Mouse (Mus musculus): Measurements from ENCODE around the gene Tm9sf4. TPM values are rescaled to one million over a fixed set of nuclear protein-coding genes. Genes with fewer than 3 reads are reported as not detected.

Gene Tm9sf4
- polyA plus RNA-seq, 1 experiment from 2014 or later: 88.1 TPM

- Histone ChIP-seq H3K9ac (replicated peaks; ENCODE audit: low read depth, low read length) (no peak overlapping the region), H3K27me3 (ENCODE audit: control insufficient read depth, insufficient read depth, low read length) (no peaks in the 10 kb centered on the region), H3K4me3 (ENCODE audit: low read depth, low read length) (no peak overlapping the region), H3K36me3 (ENCODE audit: control insufficient read depth, insufficient read depth, low read length) (no peaks in the 10 kb centered on the region), H3K9me3 (ENCODE audit: control insufficient read depth, low read length) (no peaks in the 10 kb centered on the region), H3K4me1 (ENCODE audit: control insufficient read depth, insufficient read depth, low read length) (no peaks in the 10 kb centered on the region), H3K27ac (ENCODE audit: low read depth, low read length) (no peak overlapping the region), H3K4me2 (ENCODE audit: low read depth, low read length) (no peak overlapping the region)
- ATAC-seq (ENCODE audit: low read depth): no peak
- WGBS: 87% methylated on average over 7 of the region's 7 CpGs
These were observed 10.1 kb upstream of the Tm9sf4 start for GRCm38 (mm10) chr2:153151026-153151425.

- no peaks in the 10 kb centered on the region for H3K36me3 ChIP-seq (ENCODE audit: control insufficient read depth, insufficient read depth, low read length)
- H3K4me1 ChIP-seq (ENCODE audit: control insufficient read depth, insufficient read depth, low read length): no peaks in the 10 kb centered on the region
- H3K9ac ChIP-seq (replicated peaks; ENCODE audit: low read depth, low read length): no peak overlapping the region
- H3K27me3 ChIP-seq (ENCODE audit: control insufficient read depth, insufficient read depth, low read length): no peaks in the 10 kb centered on the region
- no peaks in the 10 kb centered on the region for H3K9me3 ChIP-seq (ENCODE audit: control insufficient read depth, low read length)
- 88% methylated on average over 8 of the region's 8 CpGs for WGBS
- H3K4me3 ChIP-seq (ENCODE audit: low read depth, low read length): no peak overlapping the region
- no peak overlapping the region for H3K27ac ChIP-seq (ENCODE audit: low read depth, low read length)
- ATAC-seq (ENCODE audit: low read depth): no peak
- no peak overlapping the region for H3K4me2 ChIP-seq (ENCODE audit: low read depth, low read length)
These were observed 9.0 kb upstream of the Tm9sf4 start for GRCm38 (mm10) chr2:153151926-153152665.

GRCm38 (mm10) chr2:153153033-153153450 is 8.1 kb upstream of the Tm9sf4 start:
- no peak for ATAC-seq (ENCODE audit: low read depth)
- Histone ChIP-seq H3K9me3 (ENCODE audit: control insufficient read depth, low read length) (no peaks in the 10 kb centered on the region), H3K4me2 (ENCODE audit: low read depth, low read length) (no peak overlapping the region), H3K36me3 (ENCODE audit: control insufficient read depth, insufficient read depth, low read length) (no peaks in the 10 kb centered on the region), H3K27me3 (ENCODE audit: control insufficient read depth, insufficient read depth, low read length) (no peaks in the 10 kb centered on the region), H3K4me1 (ENCODE audit: control insufficient read depth, insufficient read depth, low read length) (no peaks in the 10 kb centered on the region), H3K9ac (replicated peaks; ENCODE audit: low read depth, low read length) (no peak overlapping the region), H3K4me3 (ENCODE audit: low read depth, low read length) (no peak overlapping the region), H3K27ac (ENCODE audit: low read depth, low read length) (no peak overlapping the region)
- WGBS: 74% methylated on average over 4 of the region's 4 CpGs

- H3K4me3 ChIP-seq (ENCODE audit: low read depth, low read length): no peak overlapping the region
- 76% methylated on average over 2 of the region's 3 CpGs for WGBS
These were observed 3.8 kb upstream of the Tm9sf4 start for GRCm38 (mm10) chr2:153157270-153157669.

GRCm38 (mm10) chr2:153160133-153160532 is 970 bp upstream of the Tm9sf4 start:
- Histone ChIP-seq H3K9ac (replicated peaks; ENCODE audit: low read depth, low read length) (no peak overlapping the region), H3K4me1 (ENCODE audit: control insufficient read depth, insufficient read depth, low read length) (peaks cover 6% of the 10 kb centered on the region; the same call in 1 of the 2 replicates), H3K4me2 (ENCODE audit: low read depth, low read length) (no peak overlapping the region), H3K9me3 (ENCODE audit: control insufficient read depth, low read length) (no peaks in the 10 kb centered on the region), H3K27me3 (ENCODE audit: control insufficient read depth, insufficient read depth, low read length) (no peaks in the 10 kb centered on the region), H3K4me3 (ENCODE audit: low read depth, low read length) (no peak overlapping the region), H3K36me3 (ENCODE audit: control insufficient read depth, insufficient read depth, low read length) (no peaks in the 10 kb centered on the region), H3K27ac (ENCODE audit: low read depth, low read length) (no peak overlapping the region)
- no peak for ATAC-seq (ENCODE audit: low read depth)
- 88% methylated on average over 5 of the region's 5 CpGs for WGBS

More at GRCm38 (mm10) chr2:153157270-153157669, 3.8 kb upstream of the Tm9sf4 start:
- Histone ChIP-seq H3K9me3 (ENCODE audit: control insufficient read depth, low read length) (no peaks in the 10 kb centered on the region), H3K4me2 (ENCODE audit: low read depth, low read length) (no peak overlapping the region), H3K27ac (ENCODE audit: low read depth, low read length) (no peak overlapping the region), H3K27me3 (ENCODE audit: control insufficient read depth, insufficient read depth, low read length) (no peaks in the 10 kb centered on the region), H3K4me1 (ENCODE audit: control insufficient read depth, insufficient read depth, low read length) (peaks cover 3% of the 10 kb centered on the region; the same call in 1 of the 2 replicates), H3K36me3 (ENCODE audit: control insufficient read depth, insufficient read depth, low read length) (no peaks in the 10 kb centered on the region), H3K9ac (replicated peaks; ENCODE audit: low read depth, low read length) (no peak overlapping the region)
- ATAC-seq (ENCODE audit: low read depth): no peak

GRCm38 (mm10) chr2:153161684-153162080 is 579 bp downstream of the Tm9sf4 start:
- peak; percentile 55 for ATAC-seq (ENCODE audit: low read depth)
- peak overlapping the region; percentile 98 for H3K4me2 ChIP-seq (ENCODE audit: low read depth, low read length)
- under 1% methylated on average over 16 of the region's 16 CpGs for WGBS

GRCm38 (mm10) chr2:153167136-153167535 is 6.0 kb downstream of the Tm9sf4 start:
- no peak for ATAC-seq (ENCODE audit: low read depth)

More at GRCm38 (mm10) chr2:153161684-153162080, 579 bp downstream of the Tm9sf4 start:
- no peaks in the 10 kb centered on the region for H3K36me3 ChIP-seq (ENCODE audit: control insufficient read depth, insufficient read depth, low read length)
- H3K4me1 ChIP-seq (ENCODE audit: control insufficient read depth, insufficient read depth, low read length): peaks cover 6% of the 10 kb centered on the region; the same call in 1 of the 2 replicates
- no peaks in the 10 kb centered on the region for H3K27me3 ChIP-seq (ENCODE audit: control insufficient read depth, insufficient read depth, low read length)
- H3K9me3 ChIP-seq (ENCODE audit: control insufficient read depth, low read length): no peaks in the 10 kb centered on the region
- H3K9ac ChIP-seq (replicated peaks; ENCODE audit: low read depth, low read length): peak overlapping the region; percentile 81
- peak overlapping the region; percentile 95 for H3K27ac ChIP-seq (ENCODE audit: low read depth, low read length)
- H3K4me3 ChIP-seq (ENCODE audit: low read depth, low read length): peak overlapping the region; percentile 69

GRCm38 (mm10) chr2:153168134-153168820 is 7.2 kb downstream of the Tm9sf4 start:
- WGBS: 24% methylated on average over 2 of the region's 2 CpGs

More at GRCm38 (mm10) chr2:153167136-153167535, 6.0 kb downstream of the Tm9sf4 start:
- no peak overlapping the region for H3K9ac ChIP-seq (replicated peaks; ENCODE audit: low read depth, low read length)
- no peak overlapping the region for H3K4me2 ChIP-seq (ENCODE audit: low read depth, low read length)
- H3K27ac ChIP-seq (ENCODE audit: low read depth, low read length): no peak overlapping the region
- no peaks in the 10 kb centered on the region for H3K27me3 ChIP-seq (ENCODE audit: control insufficient read depth, insufficient read depth, low read length)
- peaks cover 4% of the 10 kb centered on the region; the same call in 1 of the 2 replicates for H3K4me1 ChIP-seq (ENCODE audit: control insufficient read depth, insufficient read depth, low read length)
- no peak overlapping the region for H3K4me3 ChIP-seq (ENCODE audit: low read depth, low read length)
- no peaks in the 10 kb centered on the region for H3K9me3 ChIP-seq (ENCODE audit: control insufficient read depth, low read length)
- H3K36me3 ChIP-seq (ENCODE audit: control insufficient read depth, insufficient read depth, low read length): no peaks in the 10 kb centered on the region
- 41% methylated on average over 6 of the region's 6 CpGs for WGBS

More at GRCm38 (mm10) chr2:153168134-153168820, 7.2 kb downstream of the Tm9sf4 start:
- ATAC-seq (ENCODE audit: low read depth): no peak
- H3K27me3 ChIP-seq (ENCODE audit: control insufficient read depth, insufficient read depth, low read length): no peaks in the 10 kb centered on the region
- H3K4me1 ChIP-seq (ENCODE audit: control insufficient read depth, insufficient read depth, low read length): no peaks in the 10 kb centered on the region
- no peak overlapping the region for H3K4me3 ChIP-seq (ENCODE audit: low read depth, low read length)
- no peak overlapping the region for H3K4me2 ChIP-seq (ENCODE audit: low read depth, low read length)
- H3K9me3 ChIP-seq (ENCODE audit: control insufficient read depth, low read length): no peaks in the 10 kb centered on the region
- H3K36me3 ChIP-seq (ENCODE audit: control insufficient read depth, insufficient read depth, low read length): no peaks in the 10 kb centered on the region
- H3K27ac ChIP-seq (ENCODE audit: low read depth, low read length): no peak overlapping the region
- no peak overlapping the region for H3K9ac ChIP-seq (replicated peaks; ENCODE audit: low read depth, low read length)
